Comparison of ENCODE assay signal across 8 mouse cellular contexts in the genomic region with DNA sequence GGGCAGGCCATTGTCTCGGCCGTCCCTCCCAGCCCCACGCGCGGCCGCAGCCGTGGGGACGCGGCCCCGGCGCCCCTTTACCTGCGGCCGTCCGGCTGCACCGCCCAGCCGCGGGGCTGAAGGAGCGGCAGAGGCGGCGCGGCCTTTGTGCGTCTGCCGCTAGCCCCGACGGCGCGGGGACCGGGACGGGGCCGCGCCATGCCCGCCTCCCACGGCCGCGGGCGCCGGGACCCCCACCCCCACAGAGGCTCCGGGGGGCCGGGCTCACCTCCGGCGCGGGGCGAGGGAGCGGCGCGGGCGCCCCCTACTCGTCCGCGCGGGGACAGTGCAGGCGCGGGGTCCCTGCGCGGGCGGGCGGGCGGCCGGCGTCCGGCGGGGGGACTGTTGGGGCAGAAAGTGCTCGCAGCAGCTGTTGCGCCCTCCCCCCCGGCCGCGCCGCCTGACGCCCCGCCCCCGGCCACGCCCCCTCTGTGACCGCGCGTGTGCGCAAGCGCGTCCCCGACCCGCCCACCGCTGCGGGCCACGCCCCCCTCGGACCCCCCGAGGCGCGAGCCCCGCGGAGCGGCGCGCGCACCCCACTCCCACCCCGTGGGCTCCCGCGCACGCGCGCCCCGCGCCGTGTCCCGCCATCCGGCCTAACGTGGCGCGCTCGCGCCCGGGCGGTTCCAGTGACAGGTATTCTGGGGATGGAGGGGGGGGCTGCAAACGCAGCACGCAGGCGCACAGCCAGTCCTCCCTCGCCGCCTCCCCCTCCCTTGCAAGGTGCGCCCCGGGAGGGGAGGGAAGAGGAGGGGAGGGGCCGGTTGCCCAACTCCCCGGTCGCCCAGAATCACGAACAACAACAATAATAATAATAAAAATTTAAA. TPM values are rescaled to one million over a fixed set of nuclear protein-coding genes. Genes with fewer than 3 reads are reported as not detected.
A peak's percentile ranks its signal among the peaks of the same experiment; 100 is the strongest.
DNase-seq lines count a peak whose midpoint lies in the region; ATAC-seq and TF ChIP-seq lines count a peak whose summit lies in the region.

No protein-coding gene starts in this region.

- peak overlapping the region; percentile 72 for H3K27ac ChIP-seq in forebrain, embryonic 15.5 days (replicated peaks)
- peak overlapping the region; percentile 97 for H3K27ac ChIP-seq in lung, postnatal 0 days (ENCODE audit: low read length)

- WGBS in forebrain, embryonic 15.5 days = under 1% methylated on average over 83 of the region's 122 CpGs
- 0% methylated on average over 24 of the region's 122 CpGs for WGBS in lung, postnatal 0 days

- peak overlapping the region; percentile 69 for H3K9ac ChIP-seq in forebrain, embryonic 15.5 days (replicated peaks)
- peak overlapping the region; percentile 94 for H3K9ac ChIP-seq in lung, postnatal 0 days (replicated peaks; ENCODE audit: low read depth)

- H3K9me3 ChIP-seq in E14TG2a.4 (ENCODE audit: low read length) = no peaks in the 10 kb centered on the region
- H3K9me3 ChIP-seq in forebrain, embryonic 15.5 days = no peaks in the 10 kb centered on the region
- H3K9me3 ChIP-seq in lung, postnatal 0 days (ENCODE audit: low read length) = no peaks in the 10 kb centered on the region

- ATAC-seq in forebrain, embryonic 15.5 days (replicated peaks) = peak; percentile 81
- peak; percentile 90 for ATAC-seq in lung, postnatal 0 days

- no peak for TF ChIP-seq EP300 in lung, postnatal 0 days (IDR thresholded peaks at IDR 0.05)

- DNase-seq in brain, embryonic 14.5 days (ENCODE audit: low read depth) = peak; percentile 96
- DNase-seq in heart, postnatal 4 days = peak; percentile 92
- DNase-seq in layer of hippocampus, adult 9-11 months = peak; percentile 46
- peak; percentile 90 for DNase-seq in lung, postnatal 0 days (ENCODE audit: low spot score)
- peak; percentile 88 for DNase-seq in ovary, postnatal 14 days (ENCODE audit: low spot score)
- peak; percentile 94 to 97 for DNase-seq in thymus, postnatal 10 days (ENCODE audit: low spot score in 2 of 2)

- peaks cover 23% of the 10 kb centered on the region for H3K36me3 ChIP-seq in E14TG2a.4 (ENCODE audit: insufficient read depth, low read length)
- no peaks in the 10 kb centered on the region for H3K36me3 ChIP-seq in forebrain, embryonic 15.5 days
- no peaks in the 10 kb centered on the region for H3K36me3 ChIP-seq in lung, postnatal 0 days (ENCODE audit: insufficient read depth, low read length)

- no peaks in the 10 kb centered on the region for H3K27me3 ChIP-seq in E14TG2a.4 (ENCODE audit: insufficient read depth, low read length)
- H3K27me3 ChIP-seq in forebrain, embryonic 15.5 days = no peaks in the 10 kb centered on the region
- no peaks in the 10 kb centered on the region for H3K27me3 ChIP-seq in lung, postnatal 0 days (replicated peaks; ENCODE audit: insufficient read depth, low read length)

- H3K4me1 ChIP-seq in E14TG2a.4 (replicated peaks; ENCODE audit: low read depth, low read length) = peaks cover 82% of the 10 kb centered on the region
- peaks cover 65% of the 10 kb centered on the region for H3K4me1 ChIP-seq in forebrain, embryonic 15.5 days
- peaks cover 20% of the 10 kb centered on the region; the same call in 1 of the 2 replicates for H3K4me1 ChIP-seq in lung, postnatal 0 days (ENCODE audit: insufficient read depth, low read depth, low read length)

- peak overlapping the region; percentile 74 for H3K4me2 ChIP-seq in forebrain, embryonic 15.5 days (replicated peaks)
- peak overlapping the region; percentile 76 for H3K4me2 ChIP-seq in lung, postnatal 0 days (replicated peaks; ENCODE audit: low read depth, low read length)

- H3K4me3 ChIP-seq in E14TG2a.4 (replicated peaks; ENCODE audit: low read length) = peak overlapping the region; percentile 91
- peak overlapping the region; percentile 85 for H3K4me3 ChIP-seq in forebrain, embryonic 15.5 days
- peak overlapping the region; percentile 98 for H3K4me3 ChIP-seq in lung, postnatal 0 days (ENCODE audit: low read depth, low read length)

- no peak for TF ChIP-seq POLR2A in brain, embryonic 14.5 days (IDR thresholded peaks at IDR 0.05; ENCODE audit: borderline replicate concordance, extremely low read depth, insufficient read depth, insufficient read length, poor library complexity, severe bottlenecking)

- no peak for TF ChIP-seq CTCF in E14TG2a.4 (conservative IDR thresholded peaks at IDR 0.05; ENCODE audit: low read length)
- TF ChIP-seq CTCF in brain, embryonic 14.5 days (IDR thresholded peaks at IDR 0.05; ENCODE audit: borderline replicate concordance, extremely low read depth, insufficient read depth, insufficient read length) = no peak
- peak; percentile 34 for TF ChIP-seq CTCF in lung, postnatal 0 days (IDR thresholded peaks at IDR 0.05)

RNA-seq across cellular contexts. Expression of gene Zfp217, which starts 16.9 kb away (rescaled TPM):
- 5.7 and 7.6 TPM in 2 replicates for polyA plus RNA-seq in brain, embryonic 14.5 days (2012; rRNA removed)
- 1.4 and 1.9 TPM in 2 replicates for polyA plus RNA-seq in forebrain, embryonic 15.5 days (2015; fragmentation: Nextera tagmentation; extraction: Ambion mirVana)
- total RNA-seq in heart, postnatal 4 days (2021) = 10 to 100 TPM; 18.8 to 19.3 TPM
- polyA plus RNA-seq in lung, postnatal 0 days (2015; fragmentation: Nextera tagmentation; extraction: Ambion mirVana) = 4.0 and 4.4 TPM in 2 replicates

Comparison
In these comparisons a context has a peak if more than half of its experiments do, and no peak if none do; other contexts are left out.
1. Peak in every context shown above with its lines: DNase-seq, ATAC-seq, H3K4me3 ChIP-seq and H3K27ac ChIP-seq.
2. DNase-seq: peak in every context shown above with its lines; median percentile 96 in brain, embryonic 14.5 days; 96 in thymus, postnatal 10 days; 92 in heart, postnatal 4 days; 90 in lung, postnatal 0 days; 88 in ovary, postnatal 14 days; 46 in layer of hippocampus, adult 9-11 months.